Mouse (Mus musculus): ENCODE measurements around the gene Slc22a29. TPM values are rescaled to one million over a fixed set of nuclear protein-coding genes. Genes with fewer than 3 reads are reported as not detected.
"Not testable (repeated sequence)": the region's sequence is repeated elsewhere in the genome, so short reads cannot be mapped to it uniquely, and the experiment has no call there.

Slc22a29 gene
- total RNA-seq (2017), result not detected in 3 replicates

GRCm38 (mm10) chr19:8218800-8219199 is at the start of gene Slc22a29:
Gene Slc22a29, minus strand, starts transcription at chr19:8218900.
- no peak for ATAC-seq (replicated peaks; ENCODE audit: insufficient number of reproducible peaks, low FRiP score, low TSS enrichment, poor library complexity, severe bottlenecking)

- ATAC-seq (replicated peaks; ENCODE audit: insufficient number of reproducible peaks, low FRiP score, low TSS enrichment, poor library complexity, severe bottlenecking), result no peak
Observed at GRCm38 (mm10) chr19:8265324-8265723, 46.6 kb upstream of the Slc22a29 start.

- no peak for ATAC-seq (replicated peaks; ENCODE audit: insufficient number of reproducible peaks, low FRiP score, low TSS enrichment, poor library complexity, severe bottlenecking)
Observed at GRCm38 (mm10) chr19:8252705-8253037, 34.0 kb upstream of the Slc22a29 start.

- ATAC-seq (replicated peaks; ENCODE audit: insufficient number of reproducible peaks, low FRiP score, low TSS enrichment, poor library complexity, severe bottlenecking), result peak; percentile 80
Observed at GRCm38 (mm10) chr19:8251896-8252704, 33.4 kb upstream of the Slc22a29 start.

GRCm38 (mm10) chr19:8228916-8229315 is 10.2 kb upstream of the Slc22a29 start:
- ATAC-seq (replicated peaks; ENCODE audit: insufficient number of reproducible peaks, low FRiP score, low TSS enrichment, poor library complexity, severe bottlenecking), result no peak

- ATAC-seq (replicated peaks; ENCODE audit: insufficient number of reproducible peaks, low FRiP score, low TSS enrichment, poor library complexity, severe bottlenecking), result no peak
Observed at GRCm38 (mm10) chr19:8148787-8149523, 69.7 kb downstream of the Slc22a29 start.

- ATAC-seq (replicated peaks; ENCODE audit: insufficient number of reproducible peaks, low FRiP score, low TSS enrichment, poor library complexity, severe bottlenecking), result not testable (repeated sequence)
Observed at GRCm38 (mm10) chr19:8142716-8143115, 76.0 kb downstream of the Slc22a29 start.

- ATAC-seq (replicated peaks; ENCODE audit: insufficient number of reproducible peaks, low FRiP score, low TSS enrichment, poor library complexity, severe bottlenecking), result not testable (repeated sequence)
Observed at GRCm38 (mm10) chr19:8134127-8134841, 84.4 kb downstream of the Slc22a29 start.

GRCm38 (mm10) chr19:8131881-8132280 is 86.8 kb downstream of the Slc22a29 start, which contains the start of gene Slc22a28:
Gene Slc22a28, minus strand, starts transcription at chr19:8131982.
- not testable (repeated sequence) for ATAC-seq (replicated peaks; ENCODE audit: insufficient number of reproducible peaks, low FRiP score, low TSS enrichment, poor library complexity, severe bottlenecking)

Other genes with a start within 250 kb of the Slc22a29 start
- not detected in 3 replicates for gene Slc22a28, start 86.9 kb downstream of the Slc22a29 start, total RNA-seq (2017)
- not detected in 3 replicates for gene Slc22a30, start 186.2 kb upstream of the Slc22a29 start, total RNA-seq (2017)